Mouse (Mus musculus) embryonic facial prominence, embryonic 10.5 days (tissue): ENCODE measurements around the gene Nudt19. TPM values are rescaled to one million over a fixed set of nuclear protein-coding genes. Genes with fewer than 3 reads are reported as not detected.

Experiments
- DNase-seq: peaks from one replicate; pipeline ENCODE4 v3.0.0-alpha.2; 2017; ENCODE audit warnings: low spot score
- H3K27ac ChIP-seq: fragments of 300-500 bp; sonication (generic); replicated peaks from 2 replicates; pipeline ENCODE4 v1.5.1; 2016; ENCODE audit warnings: mild to moderate bottlenecking
- H3K27me3 ChIP-seq: fragments of 300-500 bp; sonication (generic); replicated peaks from 2 replicates; pipeline ENCODE4 v1.6.1; 2016; ENCODE audit warnings: low read depth, mild to moderate bottlenecking; ENCODE audit not compliant: poor library complexity, severe bottlenecking
- H3K36me3 ChIP-seq: fragments of 300-500 bp; sonication (generic); replicated peaks from 2 replicates; pipeline ENCODE4 v1.6.1; 2016; ENCODE audit warnings: mild to moderate bottlenecking, moderate library complexity
- H3K4me1 ChIP-seq: fragments of 300-500 bp; sonication (generic); 2 replicates; pipeline ENCODE4 v1.6.1; 2016
- H3K4me3 ChIP-seq: fragments of 300-500 bp; sonication (generic); 2 replicates; pipeline ENCODE4 v1.5.1; 2016; ENCODE audit warnings: mild to moderate bottlenecking, moderate library complexity
- H3K9me3 ChIP-seq: fragments of 300-500 bp; sonication (generic); 2 replicates; pipeline ENCODE4 v1.6.1; 2016; ENCODE audit warnings: mild to moderate bottlenecking
- WGBS: fragments of 180-500 bp; shearing (Covaris S2); methylation state at CpG from one replicate; pipeline ENCODE4 v1.1.7; 2016; 5-methylcytosine and 5-hydroxymethylcytosine counted together
- polyA plus RNA-seq: library from polyadenylated mRNA; unstranded; fragments of >200 nt; fragmentation: Nextera tagmentation; extraction: Ambion mirVana; gene quantifications from 2 replicates; pipeline ENCODE4 v1.2.1, GENCODE M21; 2016

The Nudt19 gene
- polyA plus RNA-seq, 1 experiment from 2014 or later: 42.0 TPM

- H3K27ac ChIP-seq: no peak overlapping the region
- no peaks in the 10 kb centered on the region for H3K27me3 ChIP-seq
- DNase-seq: no peak
- no peaks in the 10 kb centered on the region for H3K36me3 ChIP-seq
- WGBS: 83% methylated on average over 2 of the region's 2 CpGs
- no peaks in the 10 kb centered on the region for H3K4me1 ChIP-seq
- no peaks in the 10 kb centered on the region for H3K9me3 ChIP-seq
- H3K4me3 ChIP-seq: no peak overlapping the region
Measured at GRCm38 (mm10) chr7:35526795-35527194, 29.3 kb downstream of the Nudt19 start.

- Histone ChIP-seq H3K27ac (no peak overlapping the region), H3K4me3 (no peak overlapping the region), H3K4me1 (peaks cover 4% of the 10 kb centered on the region), H3K36me3 (no peaks in the 10 kb centered on the region), H3K9me3 (no peaks in the 10 kb centered on the region), H3K27me3 (no peaks in the 10 kb centered on the region)
- DNase-seq: peak; percentile 42
- WGBS: 18% methylated on average over 4 of the region's 4 CpGs
Measured at GRCm38 (mm10) chr7:35501995-35502394, 54.1 kb downstream of the Nudt19 start.

GRCm38 (mm10) chr7:35497516-35497915 lies 58.6 kb downstream of the Nudt19 start:
- Histone ChIP-seq H3K36me3 (no peaks in the 10 kb centered on the region), H3K27me3 (no peaks in the 10 kb centered on the region), H3K27ac (no peak overlapping the region), H3K4me3 (no peak overlapping the region), H3K9me3 (no peaks in the 10 kb centered on the region), H3K4me1 (peaks cover 4% of the 10 kb centered on the region)
- no peak for DNase-seq
- WGBS: 92% methylated on average over 2 of the region's 2 CpGs

Other genes starting within 250 kb of the Nudt19 start
- 17.9 and 18.7 TPM in 2 replicates for gene Gpatch1, start 237.9 kb downstream of the Nudt19 start, polyA plus RNA-seq
- 5.2 and 5.5 TPM in 2 replicates for gene Rhpn2, start 222.1 kb downstream of the Nudt19 start, polyA plus RNA-seq
- gene Faap24, start 159.5 kb downstream of the Nudt19 start, polyA plus RNA-seq: 17.6 and 20.5 TPM in 2 replicates
- 59.0 and 63.3 TPM in 2 replicates for gene Cep89, start 159.3 kb downstream of the Nudt19 start, polyA plus RNA-seq
- gene Slc7a9, start 107.5 kb downstream of the Nudt19 start, polyA plus RNA-seq: 0.17 and 0.29 TPM in 2 replicates
- gene Tdrd12, start 18.6 kb downstream of the Nudt19 start, polyA plus RNA-seq: 0.58 and 0.71 TPM in 2 replicates
- gene Rgs9bp, start 29.3 kb upstream of the Nudt19 start, polyA plus RNA-seq: 0.24 and 0.28 TPM in 2 replicates
- gene Ankrd27, start 29.9 kb upstream of the Nudt19 start, polyA plus RNA-seq: 44.1 TPM in 2 replicates
- gene Pdcd5, start 91.2 kb upstream of the Nudt19 start, polyA plus RNA-seq: 313 and 320 TPM in 2 replicates
- 30.6 TPM in 2 replicates for gene Dpy19l3, start 198.2 kb upstream of the Nudt19 start, polyA plus RNA-seq
- gene Zfp507, start 246.7 kb upstream of the Nudt19 start, polyA plus RNA-seq: 19.4 and 21.2 TPM in 2 replicates